Mouse (Mus musculus) bone marrow macrophage, adult 2 months (primary cell): ENCODE results near the gene Smtnl2.
"Not testable (repeated sequence)": the region's sequence is repeated elsewhere in the genome, so short reads cannot be mapped to it uniquely, and the experiment has no call there.

Experiments
- CTCF ChIP-seq: IDR thresholded peaks from 2 replicates; pipeline ENCODE4 v1.5.1; 2012; ENCODE audit warnings: low read depth, mild to moderate bottlenecking, low read length, moderate library complexity
- POLR2A ChIP-seq: IDR thresholded peaks from 2 replicates; pipeline ENCODE4 v1.6.1; 2012; ENCODE audit warnings: mild to moderate bottlenecking, low read depth, low read length, borderline replicate concordance

DNA sequence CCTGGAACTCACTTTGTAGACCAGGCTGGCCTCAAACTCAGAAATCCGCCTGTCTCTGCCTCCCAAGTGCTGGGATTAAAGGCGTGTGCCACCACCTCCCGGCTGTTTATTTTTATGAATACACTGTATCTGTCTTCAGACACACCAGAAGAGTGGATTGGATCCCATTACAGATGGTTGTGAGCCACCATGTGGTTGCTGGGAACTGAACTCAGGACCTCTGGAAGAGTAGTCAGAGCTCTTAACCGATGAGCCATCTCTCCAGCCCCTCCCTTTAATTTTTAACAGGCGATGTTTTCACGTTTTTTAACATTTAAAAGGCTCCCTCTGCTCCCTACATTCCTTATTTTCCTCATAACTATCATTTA, 29.1 kb upstream of the Smtnl2 start:
- not testable (repeated sequence) for TF ChIP-seq CTCF, POLR2A
